Mouse (Mus musculus): ENCODE results near the gene Osbpl5.

GRCm38 (mm10) chr7:143694550-143694949 lies 62.2 kb downstream of the Osbpl5 start:
- TF ChIP-seq CTCF (IDR thresholded peaks at IDR 0.05) (no peak), EP300 (IDR thresholded peaks at IDR 0.05) (no peak)

All from lung, postnatal 0 days (tissue).